ENCODE assay signal across 9 mouse cellular contexts in the genomic region with DNA sequence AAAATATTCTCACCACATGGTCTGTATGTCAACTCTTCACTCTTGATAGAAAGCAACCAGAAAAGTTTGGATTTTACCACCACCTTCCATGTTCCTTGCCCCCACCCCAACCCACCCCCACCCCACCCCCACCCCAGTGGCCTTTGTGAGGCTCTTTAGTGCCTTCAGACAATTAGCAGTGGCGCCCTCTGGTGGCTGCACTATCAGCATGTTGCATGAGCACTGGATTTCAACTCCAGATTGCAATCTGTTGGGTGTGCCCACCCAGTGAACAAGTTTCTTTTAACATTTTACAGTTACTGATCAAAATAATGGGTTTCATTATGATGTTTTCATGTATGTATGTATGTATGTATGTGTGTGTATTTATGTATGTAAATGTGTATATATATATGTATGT.
DNase-seq lines count a peak whose midpoint lies in the region; ATAC-seq and TF ChIP-seq lines count a peak whose summit lies in the region.
"Had no signal": no experiment of that assay in that cellular context is flagged by ENCODE, and none has a peak within 500 bp of the region (broad histone marks: within the 10 kb centered on the region; RNA-seq: fewer than 3 reads in every experiment).

No protein-coding gene starts in this region.

- no peaks in the 10 kb centered on the region for H3K4me1 ChIP-seq in lung, embryonic 14.5 days (ENCODE audit: insufficient read depth)
- no peaks in the 10 kb centered on the region for H3K4me1 ChIP-seq in bone marrow, adult 2 months (ENCODE audit: control insufficient read depth, insufficient read depth, low read length)
- H3K4me1 ChIP-seq: stomach, embryonic 15.5 days had no signal

- H3K27ac ChIP-seq in gastrocnemius, adult 2 months, result no peak overlapping the region
- no peak overlapping the region for H3K27ac ChIP-seq in lung, embryonic 14.5 days (ENCODE audit: low read depth)
- H3K27ac ChIP-seq in bone marrow, adult 2 months (ENCODE audit: control insufficient read depth, insufficient read depth, low read depth, low read length, poor library complexity), result no peak overlapping the region
- H3K27ac ChIP-seq: stomach, embryonic 15.5 days had no signal

- no peak overlapping the region for H3K4me2 ChIP-seq in lung, embryonic 14.5 days
- H3K4me2 ChIP-seq: stomach, embryonic 15.5 days had no signal

- no peaks in the 10 kb centered on the region for H3K36me3 ChIP-seq in lung, embryonic 14.5 days (ENCODE audit: insufficient read depth)
- H3K36me3 ChIP-seq: stomach, embryonic 15.5 days had no signal

- H3K27me3 ChIP-seq in lung, embryonic 14.5 days (ENCODE audit: insufficient read depth, low read length), result no peaks in the 10 kb centered on the region
- H3K27me3 ChIP-seq: stomach, embryonic 15.5 days had no signal

- peak; percentile 18 for DNase-seq in gastrocnemius, adult 2 months
- DNase-seq in gastrocnemius, postnatal 36 days, result no peak
- peak; percentile 47 for DNase-seq in lung, embryonic 14.5 days
- no peak for DNase-seq in lung, postnatal 4 days
- no peak for DNase-seq in frontal cortex, postnatal 14 days (ENCODE audit: low spot score in 2 of 2)
- no peak for DNase-seq in urinary bladder, postnatal 10 days (ENCODE audit: low spot score)

- H3K9ac ChIP-seq in lung, embryonic 14.5 days, result no peak overlapping the region
- H3K9ac ChIP-seq: stomach, embryonic 15.5 days had no signal

- no peak for ATAC-seq in lung, embryonic 14.5 days (ENCODE audit: insufficient read depth)
- ATAC-seq in megakaryocyte-erythroid progenitor cell, adult 5-6 weeks (replicated peaks; ENCODE audit: low FRiP score, low TSS enrichment, poor library complexity, severe bottlenecking), result peak; percentile 78

- H3K9me3 ChIP-seq in lung, embryonic 14.5 days (ENCODE audit: low read depth, low read length), result no peaks in the 10 kb centered on the region
- H3K9me3 ChIP-seq: stomach, embryonic 15.5 days had no signal

- TF ChIP-seq CTCF in gastrocnemius, adult 2 months (IDR thresholded peaks at IDR 0.05), result peak; percentile 41; the same call in 1 of the 2 replicates
- peak; percentile 47 for TF ChIP-seq CTCF in lung, embryonic 14.5 days (IDR thresholded peaks at IDR 0.05; ENCODE audit: low read depth)
- TF ChIP-seq CTCF in bone marrow, adult 2 months (IDR thresholded peaks at IDR 0.05; ENCODE audit: control insufficient read depth, insufficient read depth, low read length), result peak; percentile 41; the same call in 1 of the 2 replicates

- 16% methylated on average over 1 of the region's 1 CpGs for WGBS in lung, embryonic 14.5 days
- 0% methylated on average over 1 of the region's 1 CpGs for WGBS in bone marrow, adult 2 months

- intact Hi-C loops in gastrocnemius, adult 2 months (cut with DNase I), result loop anchor here (5.0 kb wide), 1 partner anchor 299 kb away; no protein-coding TSS in a partner anchor
- intact Hi-C loops in gastrocnemius, postnatal 36 days (cut with DNase I), result loop anchor here (5.0 kb wide), 1 partner anchor 299 kb away; no protein-coding TSS in a partner anchor

- no peak overlapping the region for H3K4me3 ChIP-seq in gastrocnemius, adult 2 months
- H3K4me3 ChIP-seq in lung, embryonic 14.5 days (ENCODE audit: low read depth, low read length), result no peak overlapping the region
- no peak overlapping the region for H3K4me3 ChIP-seq in bone marrow, adult 2 months (replicated peaks; ENCODE audit: control insufficient read depth, low read depth, low read length)
- H3K4me3 ChIP-seq: stomach, embryonic 15.5 days had no signal

- TF ChIP-seq POLR2A in bone marrow, adult 2 months (IDR thresholded peaks at IDR 0.05; ENCODE audit: borderline replicate concordance, control insufficient read depth, low read depth, low read length), result no peak

Comparison
In these comparisons a context has a peak if more than half of its experiments do, and no peak if none do; other contexts are left out.
1. DNase-seq: peak in gastrocnemius, adult 2 months (single experiment) and lung, embryonic 14.5 days (single experiment); none in gastrocnemius, postnatal 36 days (0 of 2), lung, postnatal 4 days (0 of 2), frontal cortex, postnatal 14 days (0 of 2) and urinary bladder, postnatal 10 days (single experiment).
2. Peak in every context shown above with its lines, with median percentiles within 50 percentile points of each other: CTCF ChIP-seq.